Mouse (Mus musculus) thymus, adult 2 months (tissue): ENCODE measurements at regions not wholly inside any gene's neighbourhood (a gene's known extent, or its start where the extent isn't known, plus 50 kb on each side); places are given as distances from the start of the nearest gene placed in this dataset.

ENCODE experiments used
- CTCF ChIP-seq: fragments of 200-500 bp; IDR thresholded peaks from 2 replicates; pipeline ENCODE4 v1.5.1; 2012; ENCODE audit warnings: mild to moderate bottlenecking, control low read depth, low read length, moderate library complexity, borderline replicate concordance; ENCODE audit not compliant: control insufficient read depth, poor library complexity, insufficient read depth; ENCODE audit errors: extremely low read depth
- POLR2A ChIP-seq: fragments of 200-500 bp; IDR thresholded peaks from 2 replicates; pipeline ENCODE4 v1.6.1; 2012; ENCODE audit warnings: mild to moderate bottlenecking, low read length, control low read depth, moderate library complexity; ENCODE audit not compliant: control insufficient read depth, poor library complexity, insufficient read depth; ENCODE audit errors: extremely low read depth

DNA sequence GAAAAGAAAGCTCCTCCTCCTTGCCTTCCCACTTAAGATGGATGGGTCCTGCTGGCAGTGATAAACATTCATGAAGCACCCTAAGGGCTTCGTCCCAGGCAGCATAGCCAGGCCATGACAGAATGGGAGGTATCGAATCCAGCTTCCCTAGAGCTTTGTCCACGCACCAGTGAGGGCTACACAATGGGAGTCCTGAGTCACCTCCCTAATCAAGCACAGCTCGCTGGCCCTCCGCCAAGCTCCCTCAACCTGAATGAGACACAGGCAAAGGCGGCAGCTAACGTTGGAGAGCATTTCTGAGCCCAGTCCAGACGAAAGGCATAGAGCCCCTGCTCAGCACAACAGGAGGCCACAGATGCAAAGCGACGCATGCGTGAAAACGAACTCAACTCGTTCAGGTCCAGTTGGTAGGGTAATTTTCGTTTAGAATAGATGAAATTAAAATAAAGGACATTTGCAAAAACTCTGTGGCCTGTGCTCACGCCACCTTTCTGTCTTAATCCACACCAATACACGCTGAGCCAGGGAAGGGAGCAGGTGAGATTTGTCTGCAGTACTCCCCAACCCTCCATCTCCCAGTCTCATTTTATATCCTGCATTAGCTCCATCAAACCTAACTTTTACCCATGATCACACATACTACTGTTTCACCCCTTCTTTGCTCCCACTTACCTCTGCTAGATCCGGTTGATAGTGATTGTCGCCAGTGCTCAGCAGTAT is 91.3 kb upstream of the Ces5a start:
- TF ChIP-seq CTCF (no peak), POLR2A (no peak)
